Mouse (Mus musculus): ENCODE data around the gene Pik3c2a. TPM values are rescaled to one million over a fixed set of nuclear protein-coding genes. Genes with fewer than 3 reads are reported as not detected.

The Pik3c2a gene
- polyA plus RNA-seq, 1 experiment from 2014 or later, result 5.3 TPM

GRCm38 (mm10) chr7:116458985-116459441 is 15.8 kb upstream of the Pik3c2a start:
- ATAC-seq (ENCODE audit: low read depth), result no peak
- Histone ChIP-seq H3K4me2 (ENCODE audit: low read depth, low read length) (no peak overlapping the region), H3K4me1 (ENCODE audit: control insufficient read depth, low read depth, low read length) (peaks cover 4% of the 10 kb centered on the region), H3K4me3 (ENCODE audit: low read depth, low read length) (no peak overlapping the region), H3K9ac (ENCODE audit: low read depth, low read length) (no peak overlapping the region), H3K36me3 (ENCODE audit: control insufficient read depth, insufficient read depth) (no peaks in the 10 kb centered on the region), H3K9me3 (replicated peaks; ENCODE audit: control insufficient read depth, low read length) (no peaks in the 10 kb centered on the region), H3K27me3 (ENCODE audit: control insufficient read depth, insufficient read depth, low read depth, low read length) (no peaks in the 10 kb centered on the region), H3K27ac (ENCODE audit: low read length) (no peak overlapping the region)
- 14% methylated on average over 3 of the region's 3 CpGs for WGBS (ENCODE audit: insufficient replicate concordance)

GRCm38 (mm10) chr7:116457391-116457790 is 14.1 kb upstream of the Pik3c2a start:
- Histone ChIP-seq H3K9ac (ENCODE audit: low read depth, low read length) (no peak overlapping the region), H3K9me3 (replicated peaks; ENCODE audit: control insufficient read depth, low read length) (no peaks in the 10 kb centered on the region), H3K4me3 (ENCODE audit: low read depth, low read length) (no peak overlapping the region), H3K27ac (ENCODE audit: low read length) (no peak overlapping the region), H3K4me1 (ENCODE audit: control insufficient read depth, low read depth, low read length) (peaks cover 4% of the 10 kb centered on the region), H3K27me3 (ENCODE audit: control insufficient read depth, insufficient read depth, low read depth, low read length) (no peaks in the 10 kb centered on the region), H3K4me2 (ENCODE audit: low read depth, low read length) (no peak overlapping the region), H3K36me3 (ENCODE audit: control insufficient read depth, insufficient read depth) (no peaks in the 10 kb centered on the region)
- ATAC-seq (ENCODE audit: low read depth), result no peak
- 71% methylated on average over 6 of the region's 6 CpGs for WGBS (ENCODE audit: insufficient replicate concordance)

GRCm38 (mm10) chr7:116456964-116457363 is 13.7 kb upstream of the Pik3c2a start:
- ATAC-seq (ENCODE audit: low read depth), result no peak
- 38% methylated on average over 4 of the region's 4 CpGs for WGBS (ENCODE audit: insufficient replicate concordance)

GRCm38 (mm10) chr7:116446645-116447044 is 3.4 kb upstream of the Pik3c2a start:
- no peak overlapping the region for H3K4me2 ChIP-seq (ENCODE audit: low read depth, low read length)
- no peak overlapping the region for H3K4me3 ChIP-seq (ENCODE audit: low read depth, low read length)
- H3K9me3 ChIP-seq (replicated peaks; ENCODE audit: control insufficient read depth, low read length), result no peaks in the 10 kb centered on the region
- no peak for ATAC-seq (ENCODE audit: low read depth)
- H3K4me1 ChIP-seq (ENCODE audit: control insufficient read depth, low read depth, low read length), result peaks cover 2% of the 10 kb centered on the region; the same call in 1 of the 2 replicates
- no peak overlapping the region for H3K27ac ChIP-seq (ENCODE audit: low read length)
- H3K36me3 ChIP-seq (ENCODE audit: control insufficient read depth, insufficient read depth), result no peaks in the 10 kb centered on the region
- H3K9ac ChIP-seq (ENCODE audit: low read depth, low read length), result no peak overlapping the region
- WGBS (ENCODE audit: insufficient replicate concordance), result 57% methylated on average over 3 of the region's 3 CpGs
- H3K27me3 ChIP-seq (ENCODE audit: control insufficient read depth, insufficient read depth, low read depth, low read length), result peaks cover 21% of the 10 kb centered on the region

More at GRCm38 (mm10) chr7:116456964-116457363, 13.7 kb upstream of the Pik3c2a start:
- no peak overlapping the region for H3K4me2 ChIP-seq (ENCODE audit: low read depth, low read length)
- no peaks in the 10 kb centered on the region for H3K36me3 ChIP-seq (ENCODE audit: control insufficient read depth, insufficient read depth)
- H3K27me3 ChIP-seq (ENCODE audit: control insufficient read depth, insufficient read depth, low read depth, low read length), result no peaks in the 10 kb centered on the region
- no peak overlapping the region for H3K9ac ChIP-seq (ENCODE audit: low read depth, low read length)
- no peaks in the 10 kb centered on the region for H3K9me3 ChIP-seq (replicated peaks; ENCODE audit: control insufficient read depth, low read length)
- no peak overlapping the region for H3K4me3 ChIP-seq (ENCODE audit: low read depth, low read length)
- H3K4me1 ChIP-seq (ENCODE audit: control insufficient read depth, low read depth, low read length), result peaks cover 4% of the 10 kb centered on the region
- H3K27ac ChIP-seq (ENCODE audit: low read length), result no peak overlapping the region

- Histone ChIP-seq H3K9ac (ENCODE audit: low read depth, low read length) (no peak overlapping the region), H3K27ac (ENCODE audit: low read length) (no peak overlapping the region), H3K36me3 (ENCODE audit: control insufficient read depth, insufficient read depth) (no peaks in the 10 kb centered on the region), H3K4me1 (ENCODE audit: control insufficient read depth, low read depth, low read length) (peaks cover 2% of the 10 kb centered on the region; the same call in 1 of the 2 replicates), H3K9me3 (replicated peaks; ENCODE audit: control insufficient read depth, low read length) (no peaks in the 10 kb centered on the region), H3K4me2 (ENCODE audit: low read depth, low read length) (peak overlapping the region; percentile 73), H3K4me3 (ENCODE audit: low read depth, low read length) (peak overlapping the region; percentile 72), H3K27me3 (ENCODE audit: control insufficient read depth, insufficient read depth, low read depth, low read length) (peaks cover 21% of the 10 kb centered on the region)
- no peak for ATAC-seq (ENCODE audit: low read depth)
- 2% methylated on average over 2 of the region's 2 CpGs for WGBS (ENCODE audit: insufficient replicate concordance)
Measured at GRCm38 (mm10) chr7:116444326-116444809, 1.1 kb upstream of the Pik3c2a start.

- H3K4me2 ChIP-seq (ENCODE audit: low read depth, low read length), result peak overlapping the region; percentile 73
- peak overlapping the region; percentile 53 for H3K27ac ChIP-seq (ENCODE audit: low read length)
- peak overlapping the region; percentile 53 for H3K9ac ChIP-seq (ENCODE audit: low read depth, low read length)
- peaks cover 2% of the 10 kb centered on the region; the same call in 1 of the 2 replicates for H3K4me1 ChIP-seq (ENCODE audit: control insufficient read depth, low read depth, low read length)
- WGBS (ENCODE audit: insufficient replicate concordance), result under 1% methylated on average over 38 of the region's 38 CpGs
- H3K4me3 ChIP-seq (ENCODE audit: low read depth, low read length), result peak overlapping the region; percentile 72
- no peaks in the 10 kb centered on the region for H3K9me3 ChIP-seq (replicated peaks; ENCODE audit: control insufficient read depth, low read length)
- no peaks in the 10 kb centered on the region for H3K36me3 ChIP-seq (ENCODE audit: control insufficient read depth, insufficient read depth)
- H3K27me3 ChIP-seq (ENCODE audit: control insufficient read depth, insufficient read depth, low read depth, low read length), result peaks cover 21% of the 10 kb centered on the region
- peak; percentile 17 for ATAC-seq (ENCODE audit: low read depth)
Measured at GRCm38 (mm10) chr7:116443697-116444325, 562 bp upstream of the Pik3c2a start.

- Histone ChIP-seq H3K4me2 (ENCODE audit: low read depth, low read length) (peak overlapping the region; percentile 73), H3K27me3 (ENCODE audit: control insufficient read depth, insufficient read depth, low read depth, low read length) (peaks cover 21% of the 10 kb centered on the region), H3K27ac (ENCODE audit: low read length) (no peak overlapping the region), H3K36me3 (ENCODE audit: control insufficient read depth, insufficient read depth) (no peaks in the 10 kb centered on the region), H3K4me1 (ENCODE audit: control insufficient read depth, low read depth, low read length) (peaks cover 2% of the 10 kb centered on the region; the same call in 1 of the 2 replicates), H3K9ac (ENCODE audit: low read depth, low read length) (no peak overlapping the region), H3K4me3 (ENCODE audit: low read depth, low read length) (peak overlapping the region; percentile 72), H3K9me3 (replicated peaks; ENCODE audit: control insufficient read depth, low read length) (no peaks in the 10 kb centered on the region)
- ATAC-seq (ENCODE audit: low read depth), result no peak
- 13% methylated on average over 7 of the region's 7 CpGs for WGBS (ENCODE audit: insufficient replicate concordance)
Measured at GRCm38 (mm10) chr7:116442226-116442625, 1.0 kb downstream of the Pik3c2a start.

GRCm38 (mm10) chr7:116441346-116441745 is 1.9 kb downstream of the Pik3c2a start:
- H3K9ac ChIP-seq (ENCODE audit: low read depth, low read length), result no peak overlapping the region
- no peaks in the 10 kb centered on the region for H3K9me3 ChIP-seq (replicated peaks; ENCODE audit: control insufficient read depth, low read length)
- no peak for ATAC-seq (ENCODE audit: low read depth)
- no peak overlapping the region for H3K27ac ChIP-seq (ENCODE audit: low read length)
- peaks cover 21% of the 10 kb centered on the region for H3K27me3 ChIP-seq (ENCODE audit: control insufficient read depth, insufficient read depth, low read depth, low read length)
- H3K4me1 ChIP-seq (ENCODE audit: control insufficient read depth, low read depth, low read length), result peaks cover 2% of the 10 kb centered on the region; the same call in 1 of the 2 replicates
- no peak overlapping the region for H3K4me3 ChIP-seq (ENCODE audit: low read depth, low read length)
- no peaks in the 10 kb centered on the region for H3K36me3 ChIP-seq (ENCODE audit: control insufficient read depth, insufficient read depth)
- H3K4me2 ChIP-seq (ENCODE audit: low read depth, low read length), result no peak overlapping the region
- WGBS (ENCODE audit: insufficient replicate concordance), result 63% methylated on average over 1 of the region's 1 CpGs

GRCm38 (mm10) chr7:116431661-116432060 is 11.6 kb downstream of the Pik3c2a start:
- no peak for ATAC-seq (ENCODE audit: low read depth)
- Histone ChIP-seq H3K27ac (ENCODE audit: low read length) (no peak overlapping the region), H3K9ac (ENCODE audit: low read depth, low read length) (no peak overlapping the region), H3K4me1 (ENCODE audit: control insufficient read depth, low read depth, low read length) (no peaks in the 10 kb centered on the region; the same call in 1 of the 2 replicates), H3K4me3 (ENCODE audit: low read depth, low read length) (no peak overlapping the region), H3K4me2 (ENCODE audit: low read depth, low read length) (no peak overlapping the region), H3K36me3 (ENCODE audit: control insufficient read depth, insufficient read depth) (no peaks in the 10 kb centered on the region), H3K27me3 (ENCODE audit: control insufficient read depth, insufficient read depth, low read depth, low read length) (no peaks in the 10 kb centered on the region), H3K9me3 (replicated peaks; ENCODE audit: control insufficient read depth, low read length) (no peaks in the 10 kb centered on the region)
- WGBS (ENCODE audit: insufficient replicate concordance), result 59% methylated on average over 3 of the region's 3 CpGs

Measured in liver, embryonic 16.5 days (tissue).